Mouse (Mus musculus) right cerebral cortex, adult 18-20 months (tissue): ENCODE measurements at regions not wholly inside any gene's neighbourhood (a gene's known extent, or its start where the extent isn't known, plus 50 kb on each side); places are given as distances from the start of the nearest gene placed in this dataset.
A peak's percentile ranks its signal among the peaks of the same experiment; 100 is the strongest.

Experiments
- DNase-seq: peaks from one replicate; pipeline ENCODE4 v3.0.0; 2022; ENCODE audit warnings: mixed read lengths

- DNase-seq, result no peak
Measured at GRCm38 (mm10) chr2:45836546-45837221, 719.5 kb upstream of the Zeb2 start.

GRCm38 (mm10) chr2:45817945-45818719 lies 700.9 kb upstream of the Zeb2 start:
- DNase-seq, result no peak

- no peak for DNase-seq
Measured at GRCm38 (mm10) chr2:45814741-45815140, 697.5 kb upstream of the Zeb2 start.

- no peak for DNase-seq
Measured at GRCm38 (mm10) chr2:45805329-45805728, 688.1 kb upstream of the Zeb2 start.

GRCm38 (mm10) chr2:45800131-45800530 lies 682.9 kb upstream of the Zeb2 start:
- peak; percentile 15 for DNase-seq

GRCm38 (mm10) chr2:45793561-45793960 lies 676.4 kb upstream of the Zeb2 start:
- DNase-seq, result no peak

GRCm38 (mm10) chr2:45789739-45790138 lies 672.5 kb upstream of the Zeb2 start:
- no peak for DNase-seq

GRCm38 (mm10) chr2:45787732-45788390 lies 670.7 kb upstream of the Zeb2 start:
- no peak for DNase-seq

GRCm38 (mm10) chr2:45786787-45787186 lies 669.6 kb upstream of the Zeb2 start:
- no peak for DNase-seq

- no peak for DNase-seq
Measured at GRCm38 (mm10) chr2:45785684-45786083, 668.5 kb upstream of the Zeb2 start.

GRCm38 (mm10) chr2:45783634-45784412 lies 666.6 kb upstream of the Zeb2 start:
- no peak for DNase-seq

GRCm38 (mm10) chr2:45777466-45777865 lies 660.3 kb upstream of the Zeb2 start:
- DNase-seq, result no peak

- no peak for DNase-seq
Measured at GRCm38 (mm10) chr2:45776485-45777135, 659.4 kb upstream of the Zeb2 start.

GRCm38 (mm10) chr2:45775691-45776090 lies 658.5 kb upstream of the Zeb2 start:
- no peak for DNase-seq

GRCm38 (mm10) chr2:45774416-45774815 lies 657.2 kb upstream of the Zeb2 start:
- DNase-seq, result no peak

GRCm38 (mm10) chr2:45757176-45757575 lies 640.0 kb upstream of the Zeb2 start:
- DNase-seq, result peak; percentile 46

GRCm38 (mm10) chr2:45756395-45756794 lies 639.2 kb upstream of the Zeb2 start:
- DNase-seq, result no peak

GRCm38 (mm10) chr2:45751746-45752145 lies 634.6 kb upstream of the Zeb2 start:
- DNase-seq, result no peak

- no peak for DNase-seq
Measured at GRCm38 (mm10) chr2:45749379-45749778, 632.2 kb upstream of the Zeb2 start.

GRCm38 (mm10) chr2:45747263-45748236 lies 630.4 kb upstream of the Zeb2 start:
- DNase-seq, result no peak

GRCm38 (mm10) chr2:45746606-45747005 lies 629.4 kb upstream of the Zeb2 start:
- DNase-seq, result no peak
